Mouse (Mus musculus) heart, postnatal 14 days (tissue): ENCODE measurements at regions not wholly inside any gene's neighbourhood (a gene's known extent, or its start where the extent isn't known, plus 50 kb on each side); places are given as distances from the start of the nearest gene placed in this dataset.
A peak's percentile ranks its signal among the peaks of the same experiment; 100 is the strongest.

ENCODE experiments used
- DNase-seq, 2 experiments: peaks; one replicate each; pipeline ENCODE4 v3.0.0; 2021 to 2022
- intact Hi-C: fragments of 180-260 bp; cut with DNase I; formaldehyde crosslinking; loops from one replicate; pipeline ENCODE4 v1.15.1; 2025

GRCm38 (mm10) chr1:64298950-64299349 lies 176.9 kb upstream of the Klf7 start:
- intact Hi-C loops: loop anchor here (5.0 kb wide), 1 partner anchor 72 kb away; no protein-coding TSS in a partner anchor
- DNase-seq: no peak

DNA sequence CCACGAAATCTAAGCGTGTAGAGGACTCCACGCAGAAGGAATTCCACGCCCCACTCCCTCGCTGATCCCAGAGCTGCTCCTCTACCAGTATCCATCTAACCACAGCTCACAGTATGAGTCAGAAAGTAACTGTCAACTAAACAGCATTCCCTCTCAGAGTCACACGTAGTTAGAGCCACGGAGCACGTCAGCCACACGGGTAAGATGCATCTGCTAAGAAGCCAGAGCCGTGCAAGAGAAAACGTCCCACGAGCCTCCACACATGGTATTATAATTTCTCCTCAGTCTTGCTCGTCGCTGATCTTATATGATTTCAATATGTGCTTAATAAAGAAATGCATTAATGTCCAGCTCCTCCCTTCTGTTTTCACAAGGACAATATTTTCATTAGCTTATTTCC lies 176.1 kb upstream of the Klf7 start:
- intact Hi-C loops: loop anchor here (5.0 kb wide), 1 partner anchor 71 kb away; no protein-coding TSS in a partner anchor
- DNase-seq: no peak

GRCm38 (mm10) chr1:64297343-64297742 lies 175.3 kb upstream of the Klf7 start:
- intact Hi-C loops: loop anchor here (5.0 kb wide), 1 partner anchor 70 kb away; no protein-coding TSS in a partner anchor
- no peak for DNase-seq

DNA sequence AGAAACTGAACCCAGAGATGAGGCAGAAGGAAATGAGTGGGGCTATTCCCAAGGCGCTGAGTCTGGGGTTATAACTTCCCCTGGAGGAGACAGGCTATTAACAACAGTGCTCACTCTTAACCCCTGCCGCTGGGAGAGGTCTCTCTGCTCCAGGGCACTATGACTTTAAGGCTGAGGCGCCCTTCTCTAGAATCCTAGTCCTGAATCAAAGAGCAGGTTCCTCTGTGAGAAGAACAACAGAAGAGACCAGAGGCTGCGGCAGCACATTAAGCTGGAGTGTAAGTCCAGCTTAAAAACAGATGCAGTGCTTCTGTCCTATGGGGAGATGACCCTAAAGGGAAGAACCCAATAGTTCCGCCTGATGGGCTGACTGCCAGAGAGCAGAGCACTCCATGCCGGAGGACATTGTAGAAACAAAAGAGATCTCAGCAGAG lies 173.4 kb upstream of the Klf7 start:
- DNase-seq: peak; percentile 54 to 60
- intact Hi-C loops: loop anchor here (5.0 kb wide), 1 partner anchor 68 kb away; no protein-coding TSS in a partner anchor

- DNase-seq: no peak
- intact Hi-C loops: loop anchor here (5.0 kb wide), 1 partner anchor 68 kb away; no protein-coding TSS in a partner anchor
These were observed 173.0 kb upstream of the Klf7 start for GRCm38 (mm10) chr1:64295051-64295450.

GRCm38 (mm10) chr1:64288812-64289447 lies 166.8 kb upstream of the Klf7 start:
- intact Hi-C loops: loop anchor here (5.0 kb wide), 1 partner anchor 97 kb away; no protein-coding TSS in a partner anchor
- peak; percentile 27 to 42 for DNase-seq

DNA sequence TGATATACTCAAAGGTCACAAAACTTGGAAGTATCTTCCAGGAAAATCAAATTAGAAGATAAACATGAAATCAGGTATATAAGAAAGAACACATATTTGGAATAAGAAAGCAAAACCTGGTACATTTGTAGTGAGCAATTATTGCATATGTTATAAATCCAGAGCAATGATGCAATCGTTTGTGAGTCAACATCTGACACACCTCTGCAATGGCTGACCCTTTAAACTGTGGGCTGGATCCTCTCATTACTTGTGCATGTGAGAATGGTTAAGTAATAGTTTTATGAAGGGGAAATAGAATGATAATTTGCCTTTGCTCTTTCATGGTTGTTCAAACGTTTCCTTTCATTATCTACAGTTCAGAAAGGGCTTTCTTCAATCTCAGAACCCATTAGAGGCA lies 165.0 kb upstream of the Klf7 start:
- no peak for DNase-seq
- intact Hi-C loops: loop anchor here (5.0 kb wide), 1 partner anchor 95 kb away; no protein-coding TSS in a partner anchor

DNA sequence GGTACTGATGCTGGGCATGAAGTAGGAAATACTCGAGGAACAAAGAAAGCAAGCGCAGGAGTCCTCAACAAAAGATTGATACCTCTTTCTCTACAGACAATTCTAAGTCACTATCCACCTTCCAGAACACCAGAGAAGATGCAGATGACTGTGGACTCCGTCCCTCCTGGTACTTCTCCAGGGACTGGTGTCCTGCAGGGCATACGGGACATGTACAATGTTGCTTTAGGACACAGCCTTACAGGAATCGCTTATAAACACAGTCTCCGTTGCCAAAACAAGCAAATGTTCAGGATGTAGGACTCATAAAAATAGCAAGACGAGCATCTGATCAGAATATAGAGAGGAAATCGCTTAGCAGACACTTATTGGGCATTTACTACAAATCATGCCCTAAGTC lies 162.6 kb upstream of the Klf7 start:
- intact Hi-C loops: loop anchor here (5.0 kb wide), 1 partner anchor 92 kb away; no protein-coding TSS in a partner anchor
- DNase-seq: no peak

DNA sequence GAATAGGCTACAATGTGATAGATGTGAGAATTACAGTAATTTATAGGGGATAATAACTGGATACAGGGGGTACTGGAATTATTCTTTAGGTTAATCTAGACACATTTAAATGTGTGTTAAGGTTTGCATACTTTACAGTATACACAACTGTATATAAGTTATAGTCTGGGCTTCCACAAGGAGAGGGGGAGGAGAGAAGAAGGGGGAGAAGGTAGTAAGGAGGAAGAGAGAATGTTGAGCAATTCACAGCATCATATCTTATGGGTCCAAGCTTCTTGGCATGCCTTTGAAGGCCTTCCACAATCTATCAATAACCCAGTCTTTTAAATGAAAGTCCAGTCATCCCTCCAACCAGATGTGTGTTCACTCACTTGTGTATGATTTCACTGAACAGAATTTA lies 153.8 kb upstream of the Klf7 start:
- no peak for DNase-seq
- intact Hi-C loops: no loop called here

DNA sequence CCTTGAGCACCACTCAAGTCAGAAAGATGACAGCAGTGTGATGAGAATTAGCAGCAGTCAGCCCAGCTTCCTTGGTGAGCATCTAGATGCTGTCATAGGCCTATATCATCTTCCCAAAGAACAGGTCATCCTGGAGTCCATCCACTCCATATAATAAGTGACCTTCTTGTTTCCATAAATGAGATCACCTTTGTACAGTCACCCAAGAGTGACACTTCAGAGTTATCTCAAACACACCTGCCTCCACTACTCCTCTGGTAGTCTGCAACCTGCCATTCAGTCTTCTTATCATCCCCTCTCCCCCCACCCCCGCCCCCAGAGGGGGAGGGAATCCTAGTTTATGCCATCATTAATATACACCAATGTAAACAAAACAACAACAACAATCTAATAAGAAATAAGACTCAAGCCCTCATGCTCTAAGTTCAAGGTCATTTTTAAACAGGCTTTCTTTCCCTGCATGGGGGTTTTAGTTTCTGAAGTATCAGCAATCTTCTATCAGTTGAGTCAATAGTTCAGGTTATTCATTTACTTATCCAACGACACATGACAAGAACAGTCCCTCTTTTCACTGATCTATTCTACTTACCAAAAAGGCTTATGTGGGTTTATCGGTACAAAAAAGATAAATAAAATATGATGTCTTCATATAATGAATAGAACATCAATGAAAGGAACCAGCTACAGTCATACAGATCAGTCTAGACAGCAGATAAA lies 153.2 kb upstream of the Klf7 start:
- DNase-seq: no peak
- intact Hi-C loops: no loop called here

DNA sequence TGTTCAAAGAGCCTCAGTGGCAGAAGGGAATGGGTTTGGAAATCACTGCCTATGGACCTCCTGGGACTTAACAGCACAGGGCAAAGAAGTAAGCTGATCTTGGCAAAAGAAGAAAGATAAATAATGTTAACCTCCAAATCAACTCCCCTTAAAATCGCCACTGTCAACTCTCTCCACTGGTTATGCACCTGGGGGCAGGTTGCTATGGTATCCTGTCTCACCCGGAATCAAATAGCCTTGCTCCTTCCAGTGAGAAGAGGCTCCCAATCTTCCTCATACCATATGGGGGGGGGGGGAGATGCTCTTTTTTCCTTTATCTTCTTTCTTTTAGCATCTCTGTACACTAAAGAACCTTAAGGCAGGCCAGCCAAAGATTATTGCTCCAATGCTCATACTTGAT lies 135.2 kb upstream of the Klf7 start:
- intact Hi-C loops: no loop called here
- no peak for DNase-seq

- DNase-seq: no peak
- intact Hi-C loops: no loop called here
These were observed 133.6 kb upstream of the Klf7 start for GRCm38 (mm10) chr1:64255554-64256295.

DNA sequence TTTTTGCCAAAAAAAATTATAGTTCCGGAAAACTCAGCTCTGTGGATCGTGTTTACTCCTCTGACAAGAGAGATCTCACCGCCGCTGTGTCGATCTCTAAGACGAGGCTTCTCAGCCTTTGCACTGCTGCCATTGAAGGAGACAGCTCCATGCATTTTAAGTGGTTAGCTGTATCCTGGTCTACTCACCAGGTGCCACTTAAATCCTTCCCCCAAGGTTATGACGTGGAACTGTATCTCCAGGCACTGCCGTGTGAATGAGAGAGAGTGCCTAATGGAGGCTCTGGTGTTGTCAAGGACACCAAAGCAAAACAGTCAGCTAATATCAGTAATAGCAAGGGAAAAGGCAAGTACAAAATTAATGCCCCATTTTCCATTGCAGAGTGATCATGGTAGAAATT lies 132.6 kb upstream of the Klf7 start:
- intact Hi-C loops: no loop called here

GRCm38 (mm10) chr1:64253996-64254395 lies 131.9 kb upstream of the Klf7 start:
- no peak for DNase-seq
- intact Hi-C loops: no loop called here

More for the DNA sequence above, 132.6 kb upstream of the Klf7 start:
- DNase-seq: no peak

DNA sequence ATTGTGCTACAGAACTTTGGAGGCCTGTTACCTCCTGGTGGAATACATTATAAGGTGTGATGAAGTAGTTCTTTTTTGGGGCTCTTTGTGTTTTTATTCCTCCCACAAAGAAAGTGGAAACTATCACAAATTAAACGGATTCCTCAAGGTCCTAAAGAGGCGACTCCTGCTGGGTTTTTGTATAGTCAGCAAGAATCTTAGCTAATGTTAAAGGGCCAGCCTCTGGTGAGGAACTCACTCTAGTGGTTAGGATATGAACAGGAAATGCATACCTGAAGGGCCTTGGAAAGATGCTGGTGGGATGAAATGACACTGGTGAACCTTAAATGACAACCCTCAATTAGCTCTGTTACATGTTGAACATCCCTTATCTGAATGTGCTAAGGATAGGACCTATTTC lies 120.3 kb upstream of the Klf7 start:
- intact Hi-C loops: loop anchor here (5.0 kb wide), 1 partner anchor 50 kb away; no protein-coding TSS in a partner anchor
- DNase-seq: no peak

DNA sequence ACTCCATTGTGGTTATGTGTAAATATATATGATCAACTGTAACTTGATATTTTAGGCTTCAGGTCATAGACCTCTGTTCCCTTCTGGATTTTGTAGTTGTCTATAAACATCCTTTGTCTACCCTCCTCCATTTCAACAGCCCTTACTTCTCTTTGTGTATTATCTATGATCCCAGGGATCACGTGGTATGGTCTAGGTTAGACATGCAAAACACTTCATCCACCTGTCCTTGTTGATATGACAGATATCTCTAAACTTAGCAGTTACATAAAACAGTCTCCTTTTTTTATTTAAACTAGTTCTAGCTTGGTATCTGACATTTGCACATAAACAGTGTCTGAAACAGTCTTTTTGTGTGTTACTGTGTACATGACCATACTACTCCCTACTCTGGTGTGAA lies 107.6 kb upstream of the Klf7 start:
- DNase-seq: no peak
- intact Hi-C loops: loop anchor here (5.0 to 10.0 kb wide), 4 partner anchors 37 to 275 kb away; no protein-coding TSS in a partner anchor

GRCm38 (mm10) chr1:64226001-64226918 lies 104.2 kb upstream of the Klf7 start:
- intact Hi-C loops: loop anchor here (5.0 to 10.0 kb wide), 4 partner anchors 34 to 271 kb away; no protein-coding TSS in a partner anchor

DNA sequence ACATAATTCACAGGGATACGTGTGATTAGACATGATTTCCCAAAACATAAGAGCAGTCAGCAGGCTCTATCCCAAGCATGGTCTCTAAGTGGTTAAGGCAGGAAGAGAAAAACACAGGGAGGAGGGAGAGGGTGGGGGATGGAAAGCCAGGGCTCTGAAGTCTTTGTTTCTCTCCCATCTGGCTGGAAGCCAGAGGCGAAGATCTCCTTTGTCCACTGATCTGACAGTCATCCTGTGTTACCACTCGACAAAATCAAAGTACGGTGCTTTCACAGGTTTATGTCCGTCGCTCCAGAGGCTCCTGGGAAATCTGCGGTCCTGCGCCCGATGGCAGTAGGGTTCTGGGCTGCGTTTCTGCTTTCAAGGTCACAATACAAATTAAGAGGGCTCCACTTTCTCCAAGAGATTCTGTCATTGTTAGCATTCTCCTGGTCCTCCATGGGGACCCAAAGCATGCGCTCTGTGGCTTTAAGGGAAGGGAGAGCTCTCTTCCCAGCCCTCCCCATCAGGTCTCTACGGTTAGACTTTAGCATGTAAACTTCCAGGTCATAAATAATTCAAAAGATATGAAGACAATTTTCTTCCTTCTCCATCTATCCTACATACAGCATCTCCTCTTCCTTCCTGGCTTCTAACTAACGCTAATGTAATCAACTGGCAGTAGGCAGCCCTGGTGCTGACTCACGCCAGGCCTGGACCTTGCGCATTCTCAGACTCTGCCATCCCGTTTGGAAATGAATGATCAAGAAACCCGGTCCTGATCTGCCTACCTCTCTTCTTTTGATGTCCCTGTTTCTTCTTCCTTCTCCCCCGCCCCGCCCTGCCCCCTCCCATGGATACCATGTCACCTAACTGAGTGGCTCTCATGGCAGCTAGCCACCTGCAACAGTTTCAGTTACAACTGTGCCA lies 102.0 kb upstream of the Klf7 start:
- peak; percentile 40 to 54 for DNase-seq
- intact Hi-C loops: loop anchor here (2.0 to 10.0 kb wide), 4 partner anchors 99 to 269 kb away; no protein-coding TSS in a partner anchor

More at GRCm38 (mm10) chr1:64226001-64226918, 104.2 kb upstream of the Klf7 start:
- peak; percentile 49 to 68 for DNase-seq
